Mouse (Mus musculus): ENCODE measurements around the gene Mthfd1l. TPM values are rescaled to one million over a fixed set of nuclear protein-coding genes. Genes with fewer than 3 reads are reported as not detected.

Mthfd1l gene
- total and polyA plus RNA-seq, 3 experiments, result 53.4 to 237 (median 89.6) TPM

DNA sequence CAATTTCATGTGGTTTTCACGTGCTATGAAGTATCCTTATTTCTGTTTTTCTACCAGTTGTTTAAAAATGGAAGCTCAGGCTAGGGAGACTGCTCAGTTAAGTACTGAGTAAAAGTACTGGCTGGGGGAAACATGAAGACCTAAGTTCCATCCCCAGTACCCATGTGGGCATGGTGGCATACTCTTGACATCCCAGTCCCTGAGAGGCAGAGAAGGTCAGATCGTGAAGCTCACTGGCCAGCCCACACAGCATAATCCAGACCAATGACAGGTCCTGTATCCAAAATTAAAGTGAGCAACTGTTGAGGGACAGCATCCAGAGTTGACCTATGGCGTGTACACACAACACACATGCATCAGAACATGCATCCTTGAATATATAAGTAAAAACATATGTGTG, 1.5 kb downstream of the Mthfd1l start:
- peaks cover 58% of the 10 kb centered on the region for H3K36me3 ChIP-seq (replicated peaks)
- peaks cover 51% of the 10 kb centered on the region for H3K4me1 ChIP-seq (ENCODE audit: insufficient read depth, low read depth, low read length)
- TF ChIP-seq POLR2AphosphoS5 (IDR thresholded peaks at IDR 0.05; ENCODE audit: insufficient replicate concordance, low read depth, low read length) (no peak), CTCF (IDR thresholded peaks at IDR 0.05; ENCODE audit: low read depth, low read length) (no peak), GATA2 (IDR thresholded peaks at IDR 0.05; ENCODE audit: borderline replicate concordance, low read depth, low read length) (no peak), TAL1 (conservative IDR thresholded peaks at IDR 0.05; ENCODE audit: low read depth, low read length) (no peak), GATA1 (IDR thresholded peaks at IDR 0.05; ENCODE audit: borderline replicate concordance, low read length) (no peak)
- H3K27me3 ChIP-seq (ENCODE audit: insufficient read depth, low read length), result no peaks in the 10 kb centered on the region
- no peak for DNase-seq (ENCODE audit: low spot score)
- no peak for ATAC-seq (ENCODE audit: extremely low read depth, insufficient number of reproducible peaks, low FRiP score, poor library complexity, severe bottlenecking)
- peak overlapping the region; percentile 96 for H3K4me3 ChIP-seq (ENCODE audit: low read depth, low read length)
- H3K9me3 ChIP-seq (replicated peaks), result peaks cover 5% of the 10 kb centered on the region

DNA sequence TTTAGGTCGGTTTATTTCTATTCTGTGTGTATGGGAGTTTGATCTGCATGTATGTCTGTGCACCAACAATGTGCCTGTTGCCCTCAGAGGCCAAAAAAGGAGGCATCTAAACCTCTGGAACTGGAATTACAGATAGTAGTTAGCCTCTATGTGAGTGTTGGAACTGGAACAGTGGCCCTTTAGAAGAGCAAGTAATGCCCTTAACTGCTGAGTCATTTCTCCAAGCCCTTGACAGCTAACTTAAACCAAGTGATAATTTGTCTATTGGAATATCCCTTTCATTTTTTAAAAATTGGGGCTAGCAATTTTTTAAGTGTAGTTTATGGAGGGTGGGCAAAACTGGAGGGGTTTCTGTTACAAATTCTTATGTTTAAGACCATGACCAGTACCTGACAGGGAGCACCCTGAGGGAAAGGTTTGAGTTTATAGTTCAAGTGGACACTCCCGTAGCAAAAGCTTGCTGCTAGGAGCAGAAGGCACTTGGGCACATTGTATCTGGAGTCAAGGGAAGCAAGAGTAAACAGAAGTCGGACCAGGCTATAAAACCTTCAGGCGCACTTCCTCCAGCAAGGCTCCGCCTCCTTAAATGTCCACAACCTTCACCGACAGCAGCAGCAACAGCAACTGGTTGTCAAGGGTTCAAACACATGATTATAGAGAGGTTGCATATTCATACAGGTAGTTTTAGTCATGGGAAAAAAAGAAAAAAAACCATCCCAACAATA, 3.1 kb downstream of the Mthfd1l start:
- ATAC-seq (ENCODE audit: extremely low read depth, insufficient number of reproducible peaks, low FRiP score, poor library complexity, severe bottlenecking), result 0 out of 2 replicates have a peak, but pooled peaks have one; percentile 9
- peaks cover 48% of the 10 kb centered on the region for H3K4me1 ChIP-seq (ENCODE audit: insufficient read depth, low read depth, low read length)
- peaks cover 68% of the 10 kb centered on the region for H3K36me3 ChIP-seq (replicated peaks)
- DNase-seq (ENCODE audit: low spot score), result peak; percentile 25
- peak overlapping the region; percentile 96; the same call in 1 of the 2 replicates for H3K4me3 ChIP-seq (ENCODE audit: low read depth, low read length)
- TF ChIP-seq TAL1 (conservative IDR thresholded peaks at IDR 0.05; ENCODE audit: low read depth, low read length) (no peak), GATA1 (IDR thresholded peaks at IDR 0.05; ENCODE audit: borderline replicate concordance, low read length) (no peak), CTCF (IDR thresholded peaks at IDR 0.05; ENCODE audit: low read depth, low read length) (no peak), GATA2 (IDR thresholded peaks at IDR 0.05; ENCODE audit: borderline replicate concordance, low read depth, low read length) (no peak)
- no peaks in the 10 kb centered on the region for H3K27me3 ChIP-seq (ENCODE audit: insufficient read depth, low read length)
- H3K9me3 ChIP-seq (replicated peaks), result peaks cover 5% of the 10 kb centered on the region

DNA sequence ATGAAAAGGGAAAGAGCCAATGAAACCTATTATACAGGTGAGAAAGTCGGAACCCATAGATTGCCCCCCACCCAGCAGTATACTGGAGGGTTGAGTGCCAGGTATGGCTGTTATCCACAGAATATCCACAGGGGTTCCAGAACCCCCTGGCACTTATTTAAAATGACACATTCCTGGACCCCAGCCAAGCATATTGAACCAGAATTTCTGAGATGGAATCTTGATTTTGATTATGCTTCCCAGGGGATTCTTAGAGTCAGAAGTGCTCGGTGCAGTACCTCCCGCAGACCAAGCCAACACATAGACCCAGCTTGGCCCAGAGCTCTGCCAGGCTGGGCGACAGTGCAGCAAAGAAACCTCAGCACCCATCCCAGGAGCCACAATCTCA, 3.7 kb downstream of the Mthfd1l start:
- peaks cover 42% of the 10 kb centered on the region for H3K4me1 ChIP-seq (ENCODE audit: insufficient read depth, low read depth, low read length)
- TF ChIP-seq POLR2AphosphoS5 (IDR thresholded peaks at IDR 0.05; ENCODE audit: insufficient replicate concordance, low read depth, low read length) (no peak), GATA2 (IDR thresholded peaks at IDR 0.05; ENCODE audit: borderline replicate concordance, low read depth, low read length) (no peak), GATA1 (IDR thresholded peaks at IDR 0.05; ENCODE audit: borderline replicate concordance, low read length) (no peak)
- H3K36me3 ChIP-seq (replicated peaks), result peaks cover 68% of the 10 kb centered on the region
- no peak for DNase-seq (ENCODE audit: low spot score)
- H3K27me3 ChIP-seq (ENCODE audit: insufficient read depth, low read length), result no peaks in the 10 kb centered on the region
- peaks cover 5% of the 10 kb centered on the region for H3K9me3 ChIP-seq (replicated peaks)
- no peak for ATAC-seq (ENCODE audit: extremely low read depth, insufficient number of reproducible peaks, low FRiP score, poor library complexity, severe bottlenecking)
- no peak overlapping the region; the same call in 1 of the 2 replicates for H3K4me3 ChIP-seq (ENCODE audit: low read depth, low read length)

DNA sequence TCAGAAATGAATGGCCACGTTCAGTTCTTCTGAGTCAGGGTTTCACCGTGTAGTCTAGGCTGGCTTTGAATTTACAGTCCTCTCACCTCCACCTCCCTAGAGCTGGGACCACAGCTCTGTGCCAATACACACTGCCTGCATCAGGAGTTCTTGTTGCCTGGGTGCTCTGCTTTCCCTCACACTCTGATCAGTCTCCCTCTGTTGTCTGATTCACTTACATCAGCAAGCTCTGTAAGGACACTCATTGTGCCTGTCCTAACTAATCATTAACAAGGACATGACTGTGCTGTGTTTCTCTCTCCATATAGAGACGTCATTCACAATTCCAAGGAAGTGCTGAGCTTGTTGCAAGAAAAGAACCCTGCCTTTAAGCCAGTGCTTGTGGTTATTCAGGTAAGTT, 5.4 kb downstream of the Mthfd1l start:
- no peaks in the 10 kb centered on the region for H3K27me3 ChIP-seq (ENCODE audit: insufficient read depth, low read length)
- no peak overlapping the region for H3K4me3 ChIP-seq (ENCODE audit: low read depth, low read length)
- TF ChIP-seq POLR2AphosphoS5 (IDR thresholded peaks at IDR 0.05; ENCODE audit: insufficient replicate concordance, low read depth, low read length) (no peak), GATA1 (IDR thresholded peaks at IDR 0.05; ENCODE audit: borderline replicate concordance, low read length) (no peak), TAL1 (conservative IDR thresholded peaks at IDR 0.05; ENCODE audit: low read depth, low read length) (no peak), GATA2 (IDR thresholded peaks at IDR 0.05; ENCODE audit: borderline replicate concordance, low read depth, low read length) (no peak), CTCF (IDR thresholded peaks at IDR 0.05; ENCODE audit: low read depth, low read length) (no peak)
- H3K4me1 ChIP-seq (ENCODE audit: insufficient read depth, low read depth, low read length), result peaks cover 30% of the 10 kb centered on the region
- H3K9me3 ChIP-seq (replicated peaks), result peaks cover 5% of the 10 kb centered on the region
- ATAC-seq (ENCODE audit: extremely low read depth, insufficient number of reproducible peaks, low FRiP score, poor library complexity, severe bottlenecking) (no peak), DNase-seq (ENCODE audit: low spot score) (no peak)
- H3K36me3 ChIP-seq (replicated peaks), result peaks cover 82% of the 10 kb centered on the region

DNA sequence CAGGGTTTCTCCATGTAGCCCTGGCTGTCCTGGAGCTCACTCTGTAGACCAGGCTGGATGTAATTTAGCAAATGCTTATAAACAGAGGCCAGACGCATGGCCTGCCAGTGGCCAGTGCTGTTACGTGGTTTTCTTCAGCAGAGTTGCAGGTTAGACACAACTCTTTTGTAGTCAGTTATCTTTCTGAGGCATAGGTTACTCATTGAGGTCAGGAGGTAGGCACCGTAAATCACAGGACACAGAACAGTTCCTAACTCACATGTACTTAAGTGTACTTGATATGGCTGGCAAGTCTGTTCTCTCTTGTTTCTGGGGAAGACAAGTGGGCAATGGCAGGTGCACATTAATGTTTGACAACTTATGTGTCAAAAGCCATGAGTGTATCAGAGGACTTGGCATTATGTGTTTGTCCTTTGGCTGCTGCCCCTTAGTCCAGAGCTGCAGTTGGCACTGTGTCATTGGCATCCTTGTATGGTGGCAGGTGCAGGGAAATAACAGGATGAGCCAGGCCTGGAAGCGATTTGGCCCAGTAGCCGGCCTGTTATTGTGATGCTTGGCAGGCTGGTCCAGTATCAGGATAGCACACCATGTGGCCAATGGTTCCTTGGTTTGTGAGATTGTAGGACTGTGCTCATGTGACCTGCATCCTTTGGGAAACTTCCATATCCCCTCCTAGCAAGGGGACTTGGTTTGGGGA, 6.0 kb downstream of the Mthfd1l start:
- Histone ChIP-seq H3K4me1 (ENCODE audit: insufficient read depth, low read depth, low read length) (peaks cover 30% of the 10 kb centered on the region), H3K9me3 (replicated peaks) (peaks cover 5% of the 10 kb centered on the region), H3K36me3 (replicated peaks) (peaks cover 88% of the 10 kb centered on the region), H3K4me3 (ENCODE audit: low read depth, low read length) (no peak overlapping the region), H3K27me3 (ENCODE audit: insufficient read depth, low read length) (no peaks in the 10 kb centered on the region)
- ATAC-seq (ENCODE audit: extremely low read depth, insufficient number of reproducible peaks, low FRiP score, poor library complexity, severe bottlenecking) (no peak), DNase-seq (ENCODE audit: low spot score) (no peak)
- TF ChIP-seq GATA1 (IDR thresholded peaks at IDR 0.05; ENCODE audit: borderline replicate concordance, low read length), result no peak
- TF ChIP-seq GATA2 (IDR thresholded peaks at IDR 0.05; ENCODE audit: borderline replicate concordance, low read depth, low read length), result no peak
- no peak for TF ChIP-seq POLR2AphosphoS5 (IDR thresholded peaks at IDR 0.05; ENCODE audit: insufficient replicate concordance, low read depth, low read length)
- TF ChIP-seq CTCF (IDR thresholded peaks at IDR 0.05; ENCODE audit: low read depth, low read length), result no peak

DNA sequence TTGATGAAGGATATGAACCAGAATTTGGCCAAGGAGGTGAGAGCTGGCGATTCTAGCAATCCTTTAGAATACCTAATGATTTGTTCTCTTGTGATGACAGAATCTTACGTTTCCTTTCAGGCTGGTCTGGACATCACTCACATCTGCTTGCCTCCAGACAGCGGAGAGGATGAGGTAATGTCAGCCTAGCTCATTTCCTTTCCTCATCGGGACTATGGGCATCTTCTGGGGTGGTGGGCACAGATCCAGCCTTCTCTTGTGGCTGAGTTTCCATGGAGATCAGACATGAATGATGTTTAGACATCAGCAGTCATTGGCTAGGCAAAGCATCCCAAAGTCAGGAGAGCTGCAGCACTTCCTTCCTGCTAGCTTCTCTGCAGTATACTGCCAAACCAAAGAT, 7.3 kb downstream of the Mthfd1l start:
- TF ChIP-seq TAL1 (conservative IDR thresholded peaks at IDR 0.05; ENCODE audit: low read depth, low read length) (no peak), GATA2 (IDR thresholded peaks at IDR 0.05; ENCODE audit: borderline replicate concordance, low read depth, low read length) (no peak), GATA1 (IDR thresholded peaks at IDR 0.05; ENCODE audit: borderline replicate concordance, low read length) (no peak), POLR2AphosphoS5 (IDR thresholded peaks at IDR 0.05; ENCODE audit: insufficient replicate concordance, low read depth, low read length) (no peak), CTCF (IDR thresholded peaks at IDR 0.05; ENCODE audit: low read depth, low read length) (no peak)

More for the DNA sequence above, 7.3 kb downstream of the Mthfd1l start:
- Histone ChIP-seq H3K27me3 (ENCODE audit: insufficient read depth, low read length) (no peaks in the 10 kb centered on the region), H3K4me3 (ENCODE audit: low read depth, low read length) (no peak overlapping the region), H3K36me3 (replicated peaks) (peaks cover 91% of the 10 kb centered on the region), H3K9me3 (replicated peaks) (peaks cover 5% of the 10 kb centered on the region), H3K4me1 (ENCODE audit: insufficient read depth, low read depth, low read length) (peaks cover 19% of the 10 kb centered on the region)
- no peak for DNase-seq (ENCODE audit: low spot score)
- ATAC-seq (ENCODE audit: extremely low read depth, insufficient number of reproducible peaks, low FRiP score, poor library complexity, severe bottlenecking), result no peak
